ENCODE assay signal across 9 mouse cellular contexts in genomic region chr1:125789804-125790203, GRCm38 (mm10).
DNase-seq lines count a peak whose midpoint lies in the region; ATAC-seq and TF ChIP-seq lines count a peak whose summit lies in the region.
"Had no signal": no experiment of that assay in that cellular context is flagged by ENCODE, and none has a peak within 500 bp of the region (broad histone marks: within the 10 kb centered on the region; RNA-seq: fewer than 3 reads in every experiment).

No protein-coding gene starts in this region.

- TF ChIP-seq CTCF in heart, adult 2 months (IDR thresholded peaks at IDR 0.05): peak; percentile 80

- H3K36me3 ChIP-seq in heart, adult 2 months (ENCODE audit: control insufficient read depth, insufficient read depth, low read length): no peaks in the 10 kb centered on the region
- H3K36me3 ChIP-seq in hindbrain, embryonic 11.5 days (ENCODE audit: control insufficient read depth, insufficient read depth, low read length): no peaks in the 10 kb centered on the region
- H3K36me3 ChIP-seq in midbrain, embryonic 10.5 days: no peaks in the 10 kb centered on the region
- H3K36me3 ChIP-seq: limb, embryonic 15.5 days had no signal

- no peak overlapping the region for H3K4me2 ChIP-seq in hindbrain, embryonic 11.5 days (replicated peaks; ENCODE audit: low read depth, low read length)
- H3K4me2 ChIP-seq: limb, embryonic 15.5 days had no signal

- ATAC-seq in hindbrain, embryonic 11.5 days (ENCODE audit: low FRiP score): peak; percentile 63

- TF ChIP-seq POLR2A in heart, adult 2 months (IDR thresholded peaks at IDR 0.05; ENCODE audit: insufficient read depth, low read depth, low read length): no peak

- no peak overlapping the region for H3K27ac ChIP-seq in heart, adult 2 months
- no peak overlapping the region for H3K27ac ChIP-seq in hindbrain, embryonic 11.5 days (ENCODE audit: low read depth, low read length)
- no peak overlapping the region for H3K27ac ChIP-seq in midbrain, embryonic 10.5 days (replicated peaks)
- H3K27ac ChIP-seq: limb, embryonic 15.5 days had no signal

- H3K27me3 ChIP-seq in heart, adult 2 months (ENCODE audit: control insufficient read depth, insufficient read depth, low read length): no peaks in the 10 kb centered on the region
- H3K27me3 ChIP-seq in hindbrain, embryonic 11.5 days (ENCODE audit: control insufficient read depth, insufficient read depth, low read length): no peaks in the 10 kb centered on the region
- no peaks in the 10 kb centered on the region for H3K27me3 ChIP-seq in midbrain, embryonic 10.5 days (ENCODE audit: low read depth, poor library complexity, severe bottlenecking)
- H3K27me3 ChIP-seq: limb, embryonic 15.5 days had no signal

- WGBS in heart, adult 2 months: 36% methylated on average over 4 of the region's 4 CpGs
- 21% methylated on average over 4 of the region's 4 CpGs for WGBS in hindbrain, embryonic 11.5 days
- 21% methylated on average over 4 of the region's 4 CpGs for WGBS in midbrain, embryonic 10.5 days

- no peak overlapping the region for H3K4me3 ChIP-seq in heart, adult 2 months
- H3K4me3 ChIP-seq in hindbrain, embryonic 11.5 days (ENCODE audit: low read depth, low read length): no peak overlapping the region
- H3K4me3 ChIP-seq in midbrain, embryonic 10.5 days: no peak overlapping the region
- H3K4me3 ChIP-seq: limb, embryonic 15.5 days had no signal

- no peaks in the 10 kb centered on the region for H3K79me2 ChIP-seq in heart, adult 2 months (replicated peaks; ENCODE audit: control insufficient read depth, insufficient read depth, low read length)

- intact Hi-C loops in heart, adult 2 months (cut with DNase I): loop anchor here (2.0 to 5.0 kb wide), 3 partner anchors 183 to 1141 kb away; no protein-coding TSS in a partner anchor
- intact Hi-C loops in heart, postnatal 25 days (cut with DNase I): loop anchor here (2.0 to 10.0 kb wide), 5 partner anchors 183 to 1202 kb away; no protein-coding TSS in a partner anchor

- no peak for TF ChIP-seq EP300 in heart, adult 2 months (IDR thresholded peaks at IDR 0.05; ENCODE audit: insufficient read depth, low read depth, low read length)

- no peak overlapping the region for H3K9ac ChIP-seq in heart, adult 2 months (ENCODE audit: low read depth, low read length)
- no peak overlapping the region for H3K9ac ChIP-seq in hindbrain, embryonic 11.5 days (ENCODE audit: low read depth, low read length)
- H3K9ac ChIP-seq: limb, embryonic 15.5 days had no signal

- H3K4me1 ChIP-seq in heart, adult 2 months (ENCODE audit: control insufficient read depth, insufficient read depth, low read length): no peaks in the 10 kb centered on the region
- no peaks in the 10 kb centered on the region for H3K4me1 ChIP-seq in hindbrain, embryonic 11.5 days (replicated peaks; ENCODE audit: control insufficient read depth, insufficient read depth, low read length)
- H3K4me1 ChIP-seq in midbrain, embryonic 10.5 days: no peaks in the 10 kb centered on the region
- H3K4me1 ChIP-seq: limb, embryonic 15.5 days had no signal

- no peaks in the 10 kb centered on the region for H3K9me3 ChIP-seq in hindbrain, embryonic 11.5 days (ENCODE audit: control insufficient read depth, low read length)
- H3K9me3 ChIP-seq in midbrain, embryonic 10.5 days (replicated peaks): no peaks in the 10 kb centered on the region
- H3K9me3 ChIP-seq: limb, embryonic 15.5 days had no signal

- peak; percentile 27 to 64 for DNase-seq in heart, adult 2 months
- no peak for DNase-seq in heart, postnatal 25 days (ENCODE audit: low spot score)
- peak; percentile 10 for DNase-seq in adrenal gland, adult 8-10 months
- peak; percentile 88 for DNase-seq in embryo, embryonic 10.5 days (ENCODE audit: low spot score)
- peak; percentile 86 for DNase-seq in hindbrain, embryonic 11.5 days (ENCODE audit: low spot score)
- peak; percentile 53 for DNase-seq in left cerebral cortex, adult 11 months (ENCODE audit: low spot score)
- DNase-seq in midbrain, embryonic 10.5 days (ENCODE audit: low spot score): peak; percentile 70
- DNase-seq in testis, postnatal 10 days (ENCODE audit: low spot score): peak; percentile 77
